Mouse (Mus musculus) gastrocnemius, adult 8-10 months (tissue): ENCODE measurements around the gene Tcaim. TPM values are rescaled to one million over a fixed set of nuclear protein-coding genes. Genes with fewer than 3 reads are reported as not detected.
"Not testable (repeated sequence)": the region's sequence is repeated elsewhere in the genome, so short reads cannot be mapped to it uniquely, and the experiment has no call there.

Experiments used
- DNase-seq, 2 experiments: peaks; one replicate each; pipeline ENCODE4 v3.0.0; 2022; ENCODE audit warnings: low spot score in 2 of 2
- total RNA-seq, 4 experiments: library from RNA; stranded (reverse); gene quantifications; 2 replicates each; pipeline ENCODE4 v1.2.4; 2022

The Tcaim gene
- total RNA-seq, 4 experiments from 2014 or later = 21.3 to 23.3 (median 21.9) TPM

DNA sequence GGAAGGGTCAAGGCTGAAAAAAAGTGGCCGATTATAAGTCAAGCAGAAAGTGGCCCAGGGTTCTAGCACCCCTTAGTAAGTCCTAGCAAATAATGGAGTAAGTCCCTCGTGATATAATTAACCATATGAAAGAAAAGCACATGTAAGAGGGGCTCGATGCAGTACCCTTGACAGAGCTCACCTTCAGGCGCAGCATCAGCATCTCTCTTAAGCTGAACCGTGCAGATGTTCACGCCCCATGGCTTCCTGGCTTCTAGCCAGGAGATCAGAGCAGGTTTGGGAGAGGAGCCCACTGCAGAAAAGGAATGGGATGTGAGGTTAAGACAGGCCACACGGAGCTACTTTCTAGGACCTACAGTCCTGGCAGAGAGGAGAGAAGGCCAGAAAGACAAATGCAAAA is 49.2 kb downstream of the Tcaim start:
- no peak for DNase-seq

DNA sequence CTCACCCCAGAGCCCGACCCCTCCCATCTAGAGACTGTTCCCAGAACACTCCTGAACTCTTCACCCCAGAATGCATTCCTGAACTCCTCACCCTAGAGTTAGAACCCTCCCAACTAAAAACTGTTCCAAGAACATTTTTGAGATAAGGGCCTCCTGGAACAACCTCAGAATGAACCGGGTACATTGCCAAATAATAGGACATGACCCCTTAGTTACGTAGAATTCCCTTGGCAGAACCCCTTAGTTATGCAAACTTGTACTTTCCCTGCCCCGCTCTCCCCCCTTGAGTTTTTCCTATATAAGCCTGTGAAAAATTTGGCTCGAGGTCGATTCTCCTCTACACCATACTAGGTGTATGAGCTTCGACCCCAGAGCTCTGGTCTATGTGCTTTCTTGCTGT is 49.8 kb downstream of the Tcaim start:
- DNase-seq = not testable (repeated sequence)

DNA sequence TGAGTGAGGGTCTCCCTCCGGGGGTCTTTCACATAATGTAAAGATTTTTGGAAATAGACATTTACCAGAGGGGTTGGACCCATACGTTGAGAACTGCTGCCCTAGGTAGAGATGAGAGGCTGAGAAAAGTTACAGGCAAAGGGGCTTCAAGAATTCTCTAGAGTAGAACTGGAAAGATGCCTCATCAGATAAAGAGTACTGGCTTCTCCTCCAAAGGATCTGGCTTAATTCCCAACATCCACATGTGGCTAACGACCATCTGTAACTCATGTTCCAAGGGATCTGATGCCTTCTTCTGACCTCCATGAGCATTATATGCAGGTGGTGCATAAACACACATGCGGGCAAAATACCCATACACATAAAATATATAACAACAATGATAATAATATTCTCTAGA is 50.3 kb downstream of the Tcaim start:
- no peak for DNase-seq

DNA sequence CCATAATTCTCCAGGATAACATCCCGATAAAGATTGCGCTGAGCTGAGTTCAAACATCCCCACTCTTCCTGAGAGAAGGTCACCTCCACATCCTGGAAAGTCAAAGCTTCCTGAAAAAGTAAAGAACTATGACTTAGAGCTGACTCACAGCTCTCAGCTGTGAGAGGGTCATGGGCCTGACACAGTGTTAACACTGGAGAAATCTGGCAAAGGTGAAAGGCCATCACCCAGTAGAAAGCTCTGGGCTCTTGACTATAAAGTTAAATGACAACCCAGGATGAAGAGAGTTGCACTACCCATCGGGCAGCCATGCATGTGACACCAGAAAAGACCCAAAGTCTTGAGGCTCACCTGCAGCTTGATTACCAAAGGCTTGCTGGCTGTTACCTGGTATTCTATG is 51.4 kb downstream of the Tcaim start:
- no peak for DNase-seq

DNA sequence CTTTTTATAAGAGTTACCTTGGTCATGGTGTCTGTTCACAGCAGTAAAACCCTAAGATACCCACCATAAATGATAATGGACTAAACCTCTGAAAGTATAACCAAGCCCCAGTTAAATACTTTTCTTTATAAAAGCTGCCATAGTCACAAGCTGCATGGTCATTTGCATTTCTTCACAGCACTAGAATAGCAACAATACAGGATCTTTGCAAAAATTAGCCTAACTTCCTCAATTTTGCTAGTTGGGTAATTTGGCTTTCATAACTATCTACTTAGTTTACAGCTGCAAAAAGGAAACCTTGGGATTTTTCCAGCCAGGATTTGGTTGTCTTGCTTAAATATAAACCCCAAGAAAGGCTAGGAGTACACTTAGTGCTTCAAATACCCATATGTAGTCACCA is 55.4 kb downstream of the Tcaim start:
- DNase-seq = no peak

DNA sequence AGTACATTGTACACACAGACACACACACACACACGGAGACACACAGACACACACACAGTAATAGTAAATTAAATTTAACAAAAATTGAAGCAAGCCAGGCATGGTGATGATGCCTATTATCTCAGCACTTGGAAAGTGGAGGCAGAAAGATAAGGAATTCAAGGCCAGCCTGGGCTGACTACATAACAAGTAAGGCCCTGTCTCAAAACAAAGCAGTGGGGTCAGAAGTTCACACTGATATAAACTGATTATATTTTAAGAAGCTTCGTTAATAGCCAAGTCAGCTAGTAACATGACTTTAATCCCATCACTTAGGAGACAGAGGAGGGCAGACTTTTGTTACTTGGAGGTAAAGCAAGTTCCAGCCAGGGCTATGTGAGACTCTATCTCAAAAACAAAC is 58.4 kb downstream of the Tcaim start:
- no peak for DNase-seq

DNA sequence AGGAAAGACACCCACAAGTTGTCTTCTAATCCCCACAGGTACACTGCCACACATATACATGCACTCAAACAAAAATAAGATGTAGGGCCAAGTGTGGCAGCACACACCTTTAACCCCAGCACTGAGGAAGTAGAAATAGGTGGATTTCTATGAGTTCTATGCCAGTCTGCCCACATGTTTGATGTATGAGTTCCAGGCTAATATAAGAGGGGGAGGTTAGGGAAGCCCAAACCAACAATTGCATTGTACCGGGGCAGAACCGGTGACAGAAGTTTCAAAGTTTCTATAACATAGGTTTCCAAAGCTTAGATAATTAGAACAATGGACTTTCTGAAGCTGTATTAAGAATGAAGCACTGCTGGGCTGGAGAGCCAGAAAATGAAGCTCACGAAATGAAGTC is 59.5 kb downstream of the Tcaim start:
- DNase-seq = no peak

DNA sequence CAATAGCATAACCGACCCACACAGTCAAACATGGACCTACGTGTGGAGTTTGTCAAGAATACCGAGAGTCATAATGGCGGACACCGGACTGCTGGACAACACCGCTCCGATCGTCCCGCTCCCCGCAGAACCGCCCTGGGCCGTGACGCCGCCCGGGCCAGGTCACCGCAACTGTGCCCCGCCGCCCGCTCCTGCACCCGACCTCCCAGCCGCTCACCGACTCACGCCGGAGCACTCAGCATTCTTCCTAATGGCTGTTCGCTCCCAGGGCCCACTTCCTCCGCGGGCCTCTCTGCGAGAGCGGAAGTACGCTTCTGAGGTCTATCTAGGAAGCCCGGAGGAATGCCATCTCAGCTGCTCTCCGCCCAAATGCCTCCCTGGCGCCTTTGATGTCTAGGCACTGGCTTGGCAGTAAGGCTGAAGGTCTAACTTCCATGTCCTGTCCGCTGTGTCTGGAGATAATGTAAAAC is 60.4 kb downstream of the Tcaim start, which contains the start of gene Zfp445:
Gene Zfp445 (minus strand): TSS at position 310 of the 470 bp plus-strand sequence.
- DNase-seq = peak; percentile 51 to 67

DNA sequence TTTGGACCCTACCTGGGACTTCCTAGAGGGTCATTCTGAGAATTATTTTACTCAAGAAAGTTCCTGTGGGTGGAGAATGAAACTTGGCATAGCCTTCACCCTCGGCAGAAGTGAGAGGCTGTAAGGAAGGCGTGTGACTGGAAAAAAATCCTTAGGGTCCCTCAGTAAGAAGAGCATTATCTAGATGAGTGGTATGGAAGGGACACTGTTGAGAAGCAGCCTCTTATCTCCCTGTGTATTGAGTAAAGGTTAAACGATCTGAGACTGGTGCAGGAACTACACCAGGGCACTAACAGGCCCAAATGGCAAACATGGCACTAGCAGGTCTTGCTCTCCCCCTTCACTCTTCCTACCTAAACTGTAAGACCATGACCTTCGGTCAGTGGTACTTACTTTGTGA is 60.9 kb downstream of the Tcaim start:
- DNase-seq = no peak

DNA sequence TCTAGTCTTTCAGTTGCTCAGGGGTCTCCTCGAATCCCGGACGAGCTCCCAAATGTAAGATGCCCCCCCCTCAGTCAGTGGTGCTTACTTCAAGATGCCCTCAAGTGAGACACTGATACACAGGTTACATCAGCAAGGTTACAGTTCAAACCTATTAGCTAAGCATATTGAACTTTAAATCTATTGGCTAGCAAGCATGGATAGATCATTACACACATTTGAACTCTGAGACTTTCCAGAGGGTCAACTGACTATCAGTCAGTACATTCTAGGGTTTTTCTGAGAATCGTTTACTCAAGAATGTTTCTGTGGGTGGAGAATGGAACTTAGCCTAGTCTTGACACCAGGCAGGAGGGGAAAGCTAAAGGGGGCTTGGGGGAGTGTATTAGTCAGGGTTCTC is 67.3 kb downstream of the Tcaim start:
- no peak for DNase-seq

DNA sequence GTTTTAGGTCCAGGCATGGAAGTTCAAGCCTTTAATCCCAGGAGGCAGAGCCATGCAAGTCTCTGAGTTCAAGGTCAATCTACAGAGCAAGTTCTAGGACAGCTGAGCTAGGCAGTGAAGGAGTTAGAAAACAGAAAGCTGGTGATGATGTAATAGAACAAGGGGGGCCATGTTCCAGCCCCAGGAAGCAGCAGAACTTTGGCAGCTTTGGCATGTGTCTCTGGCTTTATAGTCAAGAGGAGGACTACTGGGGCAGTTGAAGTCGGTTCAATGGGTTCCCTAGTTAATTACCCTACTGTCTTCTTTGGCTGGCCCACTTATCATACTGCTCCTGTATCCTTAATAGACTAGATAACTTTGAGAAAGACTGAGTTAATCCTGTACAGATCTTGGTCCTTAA is 69.3 kb downstream of the Tcaim start:
- no peak for DNase-seq

DNA sequence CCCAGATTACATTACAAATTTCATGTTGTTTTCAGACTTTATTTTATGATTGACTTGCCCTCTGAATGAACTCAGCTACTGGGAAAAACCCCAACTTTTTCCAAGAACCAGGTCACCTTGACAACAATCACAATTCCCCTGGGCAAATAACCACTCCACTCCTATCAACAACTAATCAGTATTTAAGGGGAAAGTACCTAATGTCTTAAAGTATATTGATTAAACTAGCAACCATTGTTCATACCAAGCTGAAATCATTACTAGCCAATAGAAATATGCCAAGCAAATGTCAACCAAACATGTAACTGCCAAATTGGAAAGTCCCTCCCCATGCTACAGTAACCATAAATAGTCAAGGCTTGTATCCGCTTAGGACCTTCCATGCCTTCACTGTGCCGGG is 69.8 kb downstream of the Tcaim start:
- no peak for DNase-seq

DNA sequence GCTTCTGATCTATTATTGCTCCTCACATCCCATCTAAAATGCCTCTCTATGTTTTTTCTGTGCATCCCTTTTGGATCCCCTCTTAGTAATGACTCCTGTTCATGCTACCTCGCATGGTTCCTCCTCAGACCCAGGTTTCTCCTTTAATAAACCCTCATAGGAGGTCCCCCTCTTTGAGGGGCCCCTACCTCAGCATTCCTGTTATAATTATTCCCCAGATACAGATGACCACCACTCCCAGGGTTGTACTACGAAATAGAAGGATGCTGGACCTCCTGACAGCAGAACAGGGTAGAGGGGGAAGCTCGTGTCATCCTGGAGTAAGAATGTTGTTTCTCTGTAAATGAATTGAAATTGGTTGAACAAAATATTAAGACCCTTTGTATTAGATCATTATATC is 80.0 kb downstream of the Tcaim start, which contains the start of gene Zkscan7:
Gene Zkscan7 (plus strand): TSS at position 301 of the 400 bp plus-strand sequence.
- DNase-seq = no peak

Other genes with a start within 250 kb of the Tcaim start
- not detected for gene Topaz1, start 58.2 kb upstream of the Tcaim start, total RNA-seq
- not detected for gene Gm35549, start 38.5 kb downstream of the Tcaim start, total RNA-seq
- 10 to 100 TPM; 24.8 to 35.2 (median 34.0) TPM for gene Zfp445, start 60.5 kb downstream of the Tcaim start, total RNA-seq
- gene Zkscan7, start 80.1 kb downstream of the Tcaim start, total RNA-seq = 1 to 10 TPM; 3.9 to 4.6 (median 4.4) TPM
- gene Zfp105, start 117.5 kb downstream of the Tcaim start, total RNA-seq = under 1 TPM; 0.19 to 0.79 (median 0.52) TPM
- 10 to 100 TPM in 1 of 4 experiments, 1 to 10 TPM in 3; 5.6 to 11.6 (median 8.4) TPM for gene 1110059G10Rik, start 145.5 kb downstream of the Tcaim start, total RNA-seq
- under 1 TPM in 1 of 4 experiments, not detected in 3; 0.45 TPM for gene Kif15, start 145.5 kb downstream of the Tcaim start, total RNA-seq
- gene Tmem42, start 215.8 kb downstream of the Tcaim start, total RNA-seq = 10 to 100 TPM in 2 of 4 experiments, 1 to 10 TPM in 2; 6.5 to 11.0 (median 9.9) TPM
- gene Tgm4, start 229.2 kb downstream of the Tcaim start, total RNA-seq = not detected